Comparison of ENCODE assay signal across 8 mouse cellular contexts in genomic region chr11:74376847-74377246, GRCm38 (mm10). TPM values are rescaled to one million over a fixed set of nuclear protein-coding genes. Genes with fewer than 3 reads are reported as not detected.
DNase-seq lines count a peak whose midpoint lies in the region; TF ChIP-seq lines count a peak whose summit lies in the region.

No protein-coding gene starts in this region.

- H3K27ac ChIP-seq in layer of hippocampus, adult 2 months, result no peak overlapping the region

- DNase-seq in gastrocnemius, adult 18-20 months (ENCODE audit: low spot score), result peak; percentile 51
- no peak for DNase-seq in gastrocnemius, postnatal 4 days (ENCODE audit: low spot score in 2 of 2)
- peak; percentile 24 for DNase-seq in WW6 (ENCODE audit: low read depth, low spot score)
- peak; percentile 40 for DNase-seq in embryo, embryonic 11.5 days (ENCODE audit: low read depth, low spot score)
- peak; percentile 53 to 75 for DNase-seq in heart, postnatal 14 days
- peak; percentile 74 to 79 for DNase-seq in layer of hippocampus, adult 2 months (ENCODE audit: low spot score in 2 of 2)
- DNase-seq in lung, postnatal 25 days (ENCODE audit: low spot score), result peak; percentile 27
- DNase-seq in right cerebral cortex, postnatal 4 days, result peak; percentile 66

- H3K4me3 ChIP-seq in layer of hippocampus, adult 2 months, result no peak overlapping the region

- intact Hi-C loops in heart, postnatal 14 days (cut with DNase I), result loop anchor here (2.0 to 10.0 kb wide), 4 partner anchors 105 to 1332 kb away; partner anchors contain the start of gene Ncbp3

- TF ChIP-seq CTCF in layer of hippocampus, adult 2 months (conservative IDR thresholded peaks at IDR 0.05), result peak; percentile 94

RNA-seq across cellular contexts. Expression of gene Olfr412, which starts 15.0 kb away (rescaled TPM):
- total RNA-seq in gastrocnemius, adult 18-20 months (2021), result not detected
- not detected for total RNA-seq in gastrocnemius, postnatal 4 days (2021)
- not detected for total RNA-seq in heart, postnatal 14 days (2021)
- total RNA-seq in layer of hippocampus, adult 2 months (2021), result not detected

RNA-seq across cellular contexts. Expression of gene Olfr411, which starts 24.4 kb away (rescaled TPM):
- total RNA-seq in gastrocnemius, adult 18-20 months (2021), result not detected
- total RNA-seq in gastrocnemius, postnatal 4 days (2021), result not detected
- not detected for total RNA-seq in heart, postnatal 14 days (2021)
- not detected for total RNA-seq in layer of hippocampus, adult 2 months (2021)

RNA-seq across cellular contexts. Expression of gene Olfr410, which starts 39.0 kb away (rescaled TPM):
- total RNA-seq in gastrocnemius, adult 18-20 months (2021), result not detected
- not detected for total RNA-seq in gastrocnemius, postnatal 4 days (2021)
- not detected for total RNA-seq in heart, postnatal 14 days (2021)
- not detected for total RNA-seq in layer of hippocampus, adult 2 months (2021)

Comparison
In these comparisons a context has a peak if more than half of its experiments do, and no peak if none do; other contexts are left out.
1. DNase-seq: peak in gastrocnemius, adult 18-20 months (single experiment), WW6 (single experiment), embryo, embryonic 11.5 days (single experiment), heart, postnatal 14 days (2 of 2), layer of hippocampus, adult 2 months (2 of 2), lung, postnatal 25 days (single experiment) and right cerebral cortex, postnatal 4 days (single experiment); none in gastrocnemius, postnatal 4 days (0 of 2).